Mouse (Mus musculus): Measurements from ENCODE around the gene Lmbrd1.

GRCm38 (mm10) chr1:24679071-24679470 is 641 bp downstream of the Lmbrd1 start:
- TF ChIP-seq CTCF (IDR thresholded peaks at IDR 0.05; ENCODE audit: insufficient read depth, low read depth, low read length) (no peak), POLR2A (IDR thresholded peaks at IDR 0.05; ENCODE audit: insufficient read depth, low read depth, low read length) (no peak)
